Mouse (Mus musculus) forebrain, embryonic 15.5 days (tissue): ENCODE results near the gene Olfr358. TPM values are rescaled to one million over a fixed set of nuclear protein-coding genes. Genes with fewer than 3 reads are reported as not detected.

Experiments used
- ATAC-seq: fragments of 200-750 bp; cut with Nextera tagmentation; replicated peaks from 2 replicates; pipeline ENCODE4 v1.8.0; 2017; ENCODE audit warnings: mild to moderate bottlenecking, moderate TSS enrichment, moderate library complexity
- H3K27ac ChIP-seq: fragments of 300-500 bp; sonication (generic); replicated peaks from 2 replicates; pipeline ENCODE4 v1.5.1; 2015; ENCODE audit warnings: mild to moderate bottlenecking, inconsistent platforms
- H3K27me3 ChIP-seq: fragments of 300-500 bp; sonication (generic); 2 replicates; pipeline ENCODE4 v1.6.1; 2015; ENCODE audit warnings: inconsistent platforms
- H3K36me3 ChIP-seq: fragments of 300-500 bp; sonication (generic); 2 replicates; pipeline ENCODE4 v1.6.1; 2015; ENCODE audit warnings: mild to moderate bottlenecking, inconsistent platforms
- H3K4me1 ChIP-seq: fragments of 300-500 bp; sonication (generic); 2 replicates; pipeline ENCODE4 v1.6.1; 2015; ENCODE audit warnings: inconsistent platforms
- H3K4me2 ChIP-seq: fragments of 300-500 bp; sonication (generic); replicated peaks from 2 replicates; pipeline ENCODE4 v1.6.1; 2015; ENCODE audit warnings: mild to moderate bottlenecking, inconsistent platforms
- H3K4me3 ChIP-seq: fragments of 300-500 bp; sonication (generic); 2 replicates; pipeline ENCODE4 v1.5.1; 2015; ENCODE audit warnings: mild to moderate bottlenecking, inconsistent platforms
- H3K9ac ChIP-seq: fragments of 300-500 bp; sonication (generic); replicated peaks from 2 replicates; pipeline ENCODE4 v1.6.1; 2015; ENCODE audit warnings: mild to moderate bottlenecking, inconsistent platforms
- H3K9me3 ChIP-seq: fragments of 300-500 bp; sonication (generic); 2 replicates; pipeline ENCODE4 v1.6.1; 2016; ENCODE audit warnings: inconsistent platforms
- WGBS: fragments of 180-500 bp; shearing (Covaris S2); methylation state at CpG from one replicate; pipeline ENCODE4 v1.1.7; 2015; ENCODE audit warnings: mixed read lengths; 5-methylcytosine and 5-hydroxymethylcytosine counted together
- polyA plus RNA-seq: library from polyadenylated mRNA; unstranded; fragments of >200 nt; fragmentation: Nextera tagmentation; extraction: Ambion mirVana; gene quantifications from 2 replicates; pipeline ENCODE4 v1.2.1, GENCODE M21; 2015

Olfr358 gene
- polyA plus RNA-seq, result not detected in 2 replicates

- Histone ChIP-seq H3K4me1 (no peaks in the 10 kb centered on the region), H3K27ac (no peak within 1 kb of the TSS), H3K9ac (no peak within 1 kb of the TSS), H3K4me3 (no peak within 1 kb of the TSS), H3K36me3 (no peaks in the 10 kb centered on the region), H3K9me3 (peaks cover 10% of the 10 kb centered on the region), H3K27me3 (no peaks in the 10 kb centered on the region), H3K4me2 (no peak within 1 kb of the TSS)
- ATAC-seq, result no peak
These were observed at the start of gene Olfr358 for GRCm38 (mm10) chr2:37009235-37009634. Olfr358 (minus strand) TSS chr2:37009335.

GRCm38 (mm10) chr2:36997030-36997429, 12.1 kb downstream of the Olfr358 start:
- no peak overlapping the region for H3K4me3 ChIP-seq
- ATAC-seq, result no peak
- H3K36me3 ChIP-seq, result no peaks in the 10 kb centered on the region
- H3K9ac ChIP-seq, result no peak overlapping the region
- 85% methylated on average over 1 of the region's 1 CpGs for WGBS
- no peak overlapping the region for H3K27ac ChIP-seq
- no peak overlapping the region for H3K4me2 ChIP-seq
- peaks cover 4% of the 10 kb centered on the region; the same call in 1 of the 2 replicates for H3K9me3 ChIP-seq
- no peaks in the 10 kb centered on the region for H3K4me1 ChIP-seq
- no peaks in the 10 kb centered on the region for H3K27me3 ChIP-seq

- no peak for ATAC-seq
- WGBS, result 42% methylated on average over 1 of the region's 1 CpGs
- Histone ChIP-seq H3K36me3 (no peaks in the 10 kb centered on the region), H3K4me2 (no peak within 1 kb of the TSS), H3K27ac (no peak within 1 kb of the TSS), H3K9ac (no peak within 1 kb of the TSS), H3K4me1 (no peaks in the 10 kb centered on the region), H3K9me3 (peaks cover 8% of the 10 kb centered on the region; the same call in 1 of the 2 replicates), H3K4me3 (no peak within 1 kb of the TSS), H3K27me3 (no peaks in the 10 kb centered on the region)
These were observed 15.6 kb downstream of the Olfr358 start, which contains the start of gene Olfr357 for GRCm38 (mm10) chr2:36993527-36993926. Olfr357 (plus strand) TSS chr2:36993827.

Other genes starting within 250 kb of the Olfr358 start
- gene Olfr348, start 225.1 kb downstream of the Olfr358 start, polyA plus RNA-seq, result not detected in 2 replicates
- gene Olfr50, start 218.8 kb downstream of the Olfr358 start, polyA plus RNA-seq, result not detected in 2 replicates
- gene Olfr3, start 192.3 kb downstream of the Olfr358 start, polyA plus RNA-seq, result not detected in 2 replicates
- gene Olfr350, start 163.0 kb downstream of the Olfr358 start, polyA plus RNA-seq, result not detected in 2 replicates
- not detected in 2 replicates for gene Olfr351, start 146.7 kb downstream of the Olfr358 start, polyA plus RNA-seq
- not detected in 2 replicates for gene Olfr352, start 140.9 kb downstream of the Olfr358 start, polyA plus RNA-seq
- not detected in 2 replicates for gene Olfr353, start 116.4 kb downstream of the Olfr358 start, polyA plus RNA-seq
- not detected in 2 replicates for gene Olfr354, start 103.7 kb downstream of the Olfr358 start, polyA plus RNA-seq
- not detected in 2 replicates for gene Olfr355, start 80.4 kb downstream of the Olfr358 start, polyA plus RNA-seq
- not detected in 2 replicates for gene Olfr356, start 72.2 kb downstream of the Olfr358 start, polyA plus RNA-seq
- not detected in 2 replicates for gene Olfr357, start 15.5 kb downstream of the Olfr358 start, polyA plus RNA-seq
- gene Olfr360, start 56.4 kb upstream of the Olfr358 start, polyA plus RNA-seq, result not detected in 2 replicates
- gene Olfr361, start 80.0 kb upstream of the Olfr358 start, polyA plus RNA-seq, result not detected in 2 replicates
- gene Olfr362, start 108.6 kb upstream of the Olfr358 start, polyA plus RNA-seq, result not detected in 2 replicates
- not detected in 2 replicates for gene Olfr364-ps1, start 130.0 kb upstream of the Olfr358 start, polyA plus RNA-seq
- gene Olfr365, start 178.9 kb upstream of the Olfr358 start, polyA plus RNA-seq, result not detected in 2 replicates
- not detected in 2 replicates for gene Olfr366, start 202.2 kb upstream of the Olfr358 start, polyA plus RNA-seq